ENCODE assay signal across 30 mouse cellular contexts in the genomic region with DNA sequence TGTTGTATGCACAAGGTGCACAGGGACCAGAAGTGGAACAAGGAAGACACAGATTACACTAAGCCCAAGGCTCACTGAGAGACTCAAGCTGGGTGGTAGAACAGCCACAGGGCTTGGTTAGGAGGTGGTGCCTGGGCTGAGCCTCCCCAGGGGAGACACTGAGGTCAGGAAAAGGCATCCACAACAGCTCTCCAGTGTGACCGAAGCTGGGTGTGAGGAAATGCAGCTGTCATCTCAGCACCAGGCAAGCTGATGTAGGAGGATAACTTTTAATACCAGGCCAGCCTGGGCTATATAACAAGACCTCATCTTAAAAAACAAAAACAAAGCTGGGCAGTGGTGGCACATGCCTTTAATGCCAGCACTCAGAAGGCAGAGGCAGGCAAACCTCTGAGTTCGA. TPM values are rescaled to one million over a fixed set of nuclear protein-coding genes. Genes with fewer than 3 reads are reported as not detected.
"Had no signal": no experiment of that assay in that cellular context is flagged by ENCODE, and none has a peak within 500 bp of the region (broad histone marks: within the 10 kb centered on the region; RNA-seq: fewer than 3 reads in every experiment).

No protein-coding gene starts in this region.

- H3K9me3 ChIP-seq: limb, embryonic 13.5 days; liver, embryonic 12.5 days; liver, embryonic 15.5 days; lung, embryonic 15.5 days; neural tube, embryonic 12.5 days; neural tube, embryonic 15.5 days had no signal

- H3K4me1 ChIP-seq: liver, embryonic 12.5 days; liver, embryonic 15.5 days; neural tube, embryonic 15.5 days had no signal

- H3K27ac ChIP-seq: kidney, postnatal 0 days; liver, embryonic 12.5 days; liver, embryonic 15.5 days; lung, embryonic 15.5 days; neural tube, embryonic 12.5 days; neural tube, embryonic 15.5 days had no signal

- ATAC-seq: intestine, postnatal 0 days; liver, embryonic 12.5 days had no signal

- H3K9ac ChIP-seq: liver, embryonic 12.5 days; liver, embryonic 15.5 days; lung, embryonic 15.5 days; neural tube, embryonic 12.5 days; neural tube, embryonic 15.5 days had no signal

- H3K36me3 ChIP-seq: limb, embryonic 13.5 days; liver, embryonic 12.5 days; liver, embryonic 15.5 days; lung, embryonic 15.5 days; neural tube, embryonic 12.5 days; neural tube, embryonic 15.5 days had no signal

- DNase-seq: kidney, adult 2 months; kidney, postnatal 36 days; layer of hippocampus, postnatal 36 days; liver; lung, adult 18-20 months; lung, postnatal 10 days; lung, postnatal 36 days; midbrain, embryonic 14.5 days; right cerebral cortex, adult 18-20 months; right cerebral cortex, postnatal 14 days; right cerebral cortex, postnatal 4 days; thymus, postnatal 25 days had no signal

- H3K4me2 ChIP-seq: liver, embryonic 12.5 days; liver, embryonic 15.5 days; lung, embryonic 15.5 days; midbrain, embryonic 11.5 days; neural tube, embryonic 12.5 days; neural tube, embryonic 15.5 days had no signal

- H3K4me3 ChIP-seq: left cerebral cortex, adult 2 months; limb, embryonic 13.5 days; liver, embryonic 12.5 days; liver, embryonic 15.5 days; lung, embryonic 15.5 days; neural tube, embryonic 12.5 days; neural tube, embryonic 15.5 days had no signal

RNA-seq across cellular contexts. Expression of gene Pth2, which starts 10.4 kb away (rescaled TPM):
- total RNA-seq: layer of hippocampus, adult 8-10 months; layer of hippocampus, postnatal 10 days; layer of hippocampus, postnatal 36 days; left cerebral cortex, adult 2 months; left cerebral cortex, postnatal 10 days; left cerebral cortex, postnatal 36 days; megakaryocyte-erythroid progenitor cell, adult 5-6 weeks; midbrain, postnatal 0 days had no signal
- polyA plus RNA-seq: intestine, postnatal 0 days; kidney, adult 2 months; kidney, postnatal 0 days; limb, embryonic 13.5 days; liver, embryonic 12.5 days; liver, embryonic 15.5 days; lung, embryonic 15.5 days; neural tube, embryonic 12.5 days; neural tube, embryonic 15.5 days; stomach, embryonic 14.5 days; thymus, postnatal 0 days had no signal

RNA-seq across cellular contexts. Expression of gene Gfy, which starts 11.8 kb away (rescaled TPM):
- total RNA-seq: midbrain, postnatal 0 days had no signal
- polyA plus RNA-seq: intestine, postnatal 0 days; kidney, adult 2 months; kidney, postnatal 0 days; limb, embryonic 13.5 days; liver, embryonic 12.5 days; liver, embryonic 15.5 days; lung, embryonic 15.5 days; midbrain, embryonic 11.5 days; midbrain, embryonic 14.5 days; neural tube, embryonic 12.5 days; neural tube, embryonic 15.5 days; stomach, embryonic 14.5 days; thymus, postnatal 0 days had no signal

RNA-seq across cellular contexts. Expression of gene Ccdc155, which starts 13.5 kb away (rescaled TPM):
- polyA plus RNA-seq: intestine, postnatal 0 days had no signal

RNA-seq across cellular contexts. Expression of gene Tead2, which starts 24.4 kb away (rescaled TPM):
- total RNA-seq: megakaryocyte-erythroid progenitor cell, adult 5-6 weeks had no signal
